Mouse (Mus musculus) Muller cell, postnatal 12 days (primary cell): ENCODE data around the gene 2610528A11Rik.
"Not testable (repeated sequence)": the region's sequence is repeated elsewhere in the genome, so short reads cannot be mapped to it uniquely, and the experiment has no call there.

Source experiments
- DNase-seq: peaks from one replicate; pipeline ENCODE4 v3.0.0-alpha.2; 2015; ENCODE audit errors: inconsistent ontology term

2610528A11Rik gene

GRCm38 (mm10) chr14:37113922-37114321, at the start of gene 2610528A11Rik:
TSS of gene 2610528A11Rik (minus strand) at chr14:37114022.
- no peak for DNase-seq

GRCm38 (mm10) chr14:37163277-37163956, 49.6 kb upstream of the 2610528A11Rik start:
- DNase-seq: no peak

GRCm38 (mm10) chr14:37154391-37154790, 40.6 kb upstream of the 2610528A11Rik start:
- no peak for DNase-seq

- DNase-seq: no peak
These were observed 25.4 kb upstream of the 2610528A11Rik start for GRCm38 (mm10) chr14:37139051-37139710.

GRCm38 (mm10) chr14:37137596-37137995, 23.8 kb upstream of the 2610528A11Rik start:
- DNase-seq: not testable (repeated sequence)

- DNase-seq: no peak
These were observed 22.3 kb upstream of the 2610528A11Rik start for GRCm38 (mm10) chr14:37136110-37136509.

- DNase-seq: peak; percentile 20
These were observed 21.8 kb upstream of the 2610528A11Rik start for GRCm38 (mm10) chr14:37135671-37136070.

GRCm38 (mm10) chr14:37135127-37135593, 21.3 kb upstream of the 2610528A11Rik start, which contains the start of gene Ghitm:
TSS of gene Ghitm (minus strand) at chr14:37135272.
- peak; percentile 98 for DNase-seq

- no peak for DNase-seq
These were observed 20.7 kb upstream of the 2610528A11Rik start for GRCm38 (mm10) chr14:37134304-37135126.

GRCm38 (mm10) chr14:37127652-37128051, 13.8 kb upstream of the 2610528A11Rik start:
- DNase-seq: no peak

GRCm38 (mm10) chr14:37119233-37119632, 5.4 kb upstream of the 2610528A11Rik start:
- no peak for DNase-seq

GRCm38 (mm10) chr14:37112931-37113330, 891 bp downstream of the 2610528A11Rik start:
- DNase-seq: no peak

- no peak for DNase-seq
These were observed 2.5 kb downstream of the 2610528A11Rik start for GRCm38 (mm10) chr14:37111371-37111770.

GRCm38 (mm10) chr14:37110456-37110855, 3.4 kb downstream of the 2610528A11Rik start:
- DNase-seq: peak; percentile 38

- DNase-seq: no peak
These were observed 3.8 kb downstream of the 2610528A11Rik start for GRCm38 (mm10) chr14:37109975-37110374.

GRCm38 (mm10) chr14:37109460-37109859, 4.4 kb downstream of the 2610528A11Rik start:
- no peak for DNase-seq

- no peak for DNase-seq
These were observed 8.0 kb downstream of the 2610528A11Rik start for GRCm38 (mm10) chr14:37105846-37106245.

- no peak for DNase-seq
These were observed 9.1 kb downstream of the 2610528A11Rik start for GRCm38 (mm10) chr14:37104747-37105146.

- DNase-seq: no peak
These were observed 11.3 kb downstream of the 2610528A11Rik start for GRCm38 (mm10) chr14:37102484-37102883.

GRCm38 (mm10) chr14:37101531-37101930, 12.3 kb downstream of the 2610528A11Rik start:
- DNase-seq: no peak

GRCm38 (mm10) chr14:37097956-37098530, 15.8 kb downstream of the 2610528A11Rik start, which contains the start of gene Cdhr1:
TSS of gene Cdhr1 (minus strand) at chr14:37098347.
- DNase-seq: peak; percentile 78

- DNase-seq: no peak
These were observed 18.3 kb downstream of the 2610528A11Rik start for GRCm38 (mm10) chr14:37095556-37095955.
